Mouse (Mus musculus) spleen, adult 2 months (tissue): Measurements from ENCODE around the gene Txndc2.

Experiments used
- CTCF ChIP-seq: fragments of 200-500 bp; IDR thresholded peaks from 2 replicates; pipeline ENCODE4 v1.5.1; 2011; ENCODE audit warnings: mild to moderate bottlenecking, inconsistent platforms; ENCODE audit not compliant: insufficient read depth, insufficient read length, insufficient replicate concordance; ENCODE audit errors: extremely low read depth
- POLR2A ChIP-seq: fragments of 200-500 bp; IDR thresholded peaks from 2 replicates; pipeline ENCODE4 v1.6.1; 2011; ENCODE audit warnings: low read depth, low read length, inconsistent platforms

DNA sequence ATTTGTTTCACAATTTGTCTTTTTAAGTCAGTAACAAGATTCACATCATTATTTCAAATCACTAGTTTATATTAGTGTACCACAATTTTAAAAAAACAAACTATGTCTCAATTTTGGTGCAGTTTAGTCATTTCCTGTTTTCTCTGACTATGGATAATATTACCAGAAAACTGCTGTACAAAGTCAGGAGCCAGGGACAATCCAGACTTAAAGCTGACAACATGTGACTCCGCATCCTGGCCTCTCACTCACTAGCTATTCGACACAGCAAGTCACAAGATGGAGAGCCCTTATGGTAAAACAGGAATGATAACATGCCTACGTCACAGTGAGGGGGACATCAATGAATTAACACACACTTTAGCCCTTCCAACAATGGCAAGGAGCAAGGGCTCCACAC is 20.7 kb upstream of the Txndc2 start:
- TF ChIP-seq POLR2A (no peak), CTCF (no peak)
